Mouse (Mus musculus): ENCODE data around the gene Limch1.
A peak's percentile ranks its signal among the peaks of the same experiment; 100 is the strongest.

DNA sequence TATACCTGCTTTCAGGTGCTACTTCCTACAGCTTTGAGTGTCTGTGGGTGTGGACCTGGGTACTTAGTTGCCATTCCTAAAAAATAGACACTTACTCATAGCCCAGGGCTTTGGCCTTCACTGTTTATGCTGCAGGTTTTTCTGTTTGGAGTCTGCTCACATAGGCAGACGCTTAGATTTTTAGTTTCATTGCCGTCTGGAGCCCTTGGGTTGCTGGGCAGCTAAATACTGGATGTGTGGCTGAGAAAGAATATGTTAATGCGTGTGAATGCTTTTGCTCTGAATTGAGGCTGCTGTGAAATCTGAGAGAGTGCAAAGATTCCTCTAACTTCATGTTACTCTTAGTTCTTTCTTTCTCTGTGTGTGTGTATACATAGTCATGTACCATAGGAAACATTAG is 52.5 kb downstream of the Limch1 start:
- TF ChIP-seq CTCF (IDR thresholded peaks at IDR 0.05) (no peak), EP300 (IDR thresholded peaks at IDR 0.05) (peak; percentile 30; the same call in 1 of the 2 replicates)
